Mouse (Mus musculus) heart, adult 2 months (tissue): ENCODE measurements at regions not wholly inside any gene's neighbourhood (a gene's known extent, or its start where the extent isn't known, plus 50 kb on each side); places are given as distances from the start of the nearest gene placed in this dataset.

Experiments
- CTCF ChIP-seq: fragments of 200-600 bp; IDR thresholded peaks from 2 replicates; pipeline ENCODE4 v1.8.1; 2022; ENCODE audit warnings: antibody characterized with exemption, mild to moderate bottlenecking, moderate library complexity
- EP300 ChIP-seq: fragments of 200-500 bp; IDR thresholded peaks from 2 replicates; pipeline ENCODE4 v1.6.1; 2011; ENCODE audit warnings: low read depth, low read length, control low read depth; ENCODE audit not compliant: insufficient read depth
- POLR2A ChIP-seq: fragments of 200-500 bp; IDR thresholded peaks from 2 replicates; pipeline ENCODE4 v1.6.1; 2011; ENCODE audit warnings: mild to moderate bottlenecking, low read depth, low read length, control low read depth; ENCODE audit not compliant: insufficient read depth

DNA sequence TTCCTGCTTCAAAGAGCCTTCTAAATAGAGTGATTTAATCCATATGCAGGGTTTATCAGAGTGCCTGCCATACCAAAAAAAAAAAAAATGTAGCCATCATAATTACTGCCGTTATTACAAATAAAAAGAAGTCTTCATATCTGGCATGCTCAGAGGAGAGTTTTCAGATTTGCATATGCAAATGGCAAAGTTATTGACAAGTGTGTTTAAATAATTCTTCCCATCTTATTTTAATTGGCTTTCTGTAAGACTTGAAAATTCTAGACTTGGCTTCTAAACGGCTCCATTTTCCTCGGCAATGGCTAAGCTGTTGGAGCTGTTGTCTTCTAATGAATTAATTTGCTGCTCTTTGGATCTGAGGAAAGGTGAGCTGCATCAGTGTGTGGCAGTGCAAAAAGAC, 144.1 kb upstream of the Gm765 start:
- no peak for TF ChIP-seq CTCF
- TF ChIP-seq EP300, result no peak
- TF ChIP-seq POLR2A, result no peak
